Mouse (Mus musculus) midbrain, embryonic 11.5 days (tissue): Measurements from ENCODE around the gene Hip1r. TPM values are rescaled to one million over a fixed set of nuclear protein-coding genes. Genes with fewer than 3 reads are reported as not detected.

Experiments
- ATAC-seq: fragments of 200-750 bp; cut with Nextera tagmentation; 2 replicates; pipeline ENCODE4 v1.8.0; 2017; ENCODE audit warnings: moderate TSS enrichment, moderate library complexity; ENCODE audit not compliant: low FRiP score
- DNase-seq: peaks from one replicate; pipeline ENCODE4 v3.0.0; 2015; ENCODE audit warnings: low spot score; ENCODE audit errors: missing footprints
- H3K27ac ChIP-seq: fragments of 300-500 bp; sonication (generic); 2 replicates; pipeline ENCODE4 v1.5.1; 2014; ENCODE audit warnings: low read depth, low read length
- H3K27me3 ChIP-seq: fragments of 300-500 bp; sonication (generic); 2 replicates; pipeline ENCODE4 v1.6.1; 2014; ENCODE audit warnings: mild to moderate bottlenecking, low read length, moderate library complexity, mixed read lengths; ENCODE audit not compliant: control insufficient read depth, insufficient read depth
- H3K36me3 ChIP-seq: fragments of 300-500 bp; sonication (generic); 2 replicates; pipeline ENCODE4 v1.6.1; 2014; ENCODE audit warnings: mild to moderate bottlenecking, low read length, moderate library complexity, mixed read lengths; ENCODE audit not compliant: control insufficient read depth, insufficient read depth
- H3K4me1 ChIP-seq: fragments of 300-500 bp; sonication (generic); 2 replicates; pipeline ENCODE4 v1.6.1; 2014; ENCODE audit warnings: low read length; ENCODE audit not compliant: control insufficient read depth, insufficient read depth
- H3K4me2 ChIP-seq: fragments of 300-500 bp; sonication (generic); 2 replicates; pipeline ENCODE4 v1.6.1; 2014; ENCODE audit warnings: mild to moderate bottlenecking, moderate library complexity
- H3K4me3 ChIP-seq: fragments of 300-500 bp; sonication (generic); 2 replicates; pipeline ENCODE4 v1.5.1; 2014; ENCODE audit warnings: low read depth, low read length
- H3K9ac ChIP-seq: fragments of 300-500 bp; sonication (generic); 2 replicates; pipeline ENCODE4 v1.6.1; 2014; ENCODE audit warnings: low read length
- H3K9me3 ChIP-seq: fragments of 300-500 bp; sonication (generic); 2 replicates; pipeline ENCODE4 v1.6.1; 2016; ENCODE audit warnings: low read length; ENCODE audit not compliant: control insufficient read depth
- WGBS: fragments of 180-500 bp; shearing (Covaris S2); extraction: QIAGEN DNeasy Blood & Tissue Kit; methylation state at CpG from one replicate; pipeline ENCODE4 v1.1.7; 2014; 5-methylcytosine and 5-hydroxymethylcytosine counted together
- polyA plus RNA-seq: library from polyadenylated mRNA; unstranded; fragments of >200 nt; fragmentation: Nextera tagmentation; extraction: Ambion mirVana; gene quantifications from 2 replicates; pipeline ENCODE4 v1.2.1, GENCODE M21; 2014

The Hip1r gene
- polyA plus RNA-seq, 1 experiment from 2014 or later, result 5.2 TPM

- Histone ChIP-seq H3K4me2 (peak overlapping the region; percentile 83), H3K27me3 (no peaks in the 10 kb centered on the region), H3K27ac (peak overlapping the region; percentile 74), H3K4me1 (peaks cover 41% of the 10 kb centered on the region), H3K4me3 (peak overlapping the region; percentile 89), H3K36me3 (peaks cover 3% of the 10 kb centered on the region; the same call in 1 of the 2 replicates), H3K9me3 (no peaks in the 10 kb centered on the region), H3K9ac (peak overlapping the region; percentile 96)
- ATAC-seq (peak; percentile 45), DNase-seq (peak; percentile 96)
- WGBS, result 2% methylated on average over 25 of the region's 26 CpGs
These were observed 57.9 kb downstream of the Hip1r start for GRCm38 (mm10) chr5:124031068-124031955.

- Histone ChIP-seq H3K9ac (peak within 1 kb of the TSS; percentile 96), H3K4me3 (peak within 1 kb of the TSS; percentile 89), H3K27ac (peak within 1 kb of the TSS; percentile 74), H3K27me3 (no peaks in the 10 kb centered on the region), H3K4me1 (peaks cover 41% of the 10 kb centered on the region), H3K36me3 (peaks cover 3% of the 10 kb centered on the region; the same call in 1 of the 2 replicates), H3K4me2 (peak within 1 kb of the TSS; percentile 83), H3K9me3 (no peaks in the 10 kb centered on the region)
- DNase-seq, result peak; percentile 100
- WGBS, result under 1% methylated on average over 52 of the region's 52 CpGs
- peak; percentile 71 for ATAC-seq
These were observed 58.6 kb downstream of the Hip1r start, which contains the start of gene Vps37b for GRCm38 (mm10) chr5:124032001-124032508. TSS of gene Vps37b (minus strand) at chr5:124032270.

GRCm38 (mm10) chr5:124034471-124034870 is 61.0 kb downstream of the Hip1r start:
- H3K27me3 ChIP-seq, result no peaks in the 10 kb centered on the region
- H3K27ac ChIP-seq, result no peak overlapping the region
- no peaks in the 10 kb centered on the region for H3K36me3 ChIP-seq
- no peak overlapping the region for H3K9ac ChIP-seq
- H3K4me3 ChIP-seq, result no peak overlapping the region
- H3K4me2 ChIP-seq, result no peak overlapping the region
- H3K4me1 ChIP-seq, result peaks cover 22% of the 10 kb centered on the region
- DNase-seq, result no peak
- no peaks in the 10 kb centered on the region for H3K9me3 ChIP-seq
- no peak for ATAC-seq
- WGBS, result 79% methylated on average over 11 of the region's 11 CpGs

GRCm38 (mm10) chr5:124035406-124035805 is 62.0 kb downstream of the Hip1r start:
- Histone ChIP-seq H3K27me3 (no peaks in the 10 kb centered on the region), H3K9ac (no peak overlapping the region), H3K4me1 (peaks cover 13% of the 10 kb centered on the region), H3K4me2 (no peak overlapping the region), H3K9me3 (no peaks in the 10 kb centered on the region), H3K36me3 (no peaks in the 10 kb centered on the region), H3K27ac (no peak overlapping the region), H3K4me3 (no peak overlapping the region)
- no peak for DNase-seq
- no peak for ATAC-seq
- WGBS, result 92% methylated on average over 9 of the region's 9 CpGs

- Histone ChIP-seq H3K4me3 (no peak overlapping the region), H3K27me3 (no peaks in the 10 kb centered on the region), H3K4me2 (no peak overlapping the region), H3K9me3 (no peaks in the 10 kb centered on the region), H3K4me1 (peaks cover 10% of the 10 kb centered on the region; the same call in 1 of the 2 replicates), H3K9ac (no peak overlapping the region), H3K27ac (no peak overlapping the region), H3K36me3 (no peaks in the 10 kb centered on the region)
- WGBS, result 80% methylated on average over 8 of the region's 8 CpGs
- ATAC-seq, result no peak
- no peak for DNase-seq
These were observed 62.4 kb downstream of the Hip1r start for GRCm38 (mm10) chr5:124035806-124036205.

GRCm38 (mm10) chr5:124036341-124036740 is 62.9 kb downstream of the Hip1r start:
- WGBS, result 36% methylated on average over 6 of the region's 6 CpGs
- no peak for ATAC-seq

DNA sequence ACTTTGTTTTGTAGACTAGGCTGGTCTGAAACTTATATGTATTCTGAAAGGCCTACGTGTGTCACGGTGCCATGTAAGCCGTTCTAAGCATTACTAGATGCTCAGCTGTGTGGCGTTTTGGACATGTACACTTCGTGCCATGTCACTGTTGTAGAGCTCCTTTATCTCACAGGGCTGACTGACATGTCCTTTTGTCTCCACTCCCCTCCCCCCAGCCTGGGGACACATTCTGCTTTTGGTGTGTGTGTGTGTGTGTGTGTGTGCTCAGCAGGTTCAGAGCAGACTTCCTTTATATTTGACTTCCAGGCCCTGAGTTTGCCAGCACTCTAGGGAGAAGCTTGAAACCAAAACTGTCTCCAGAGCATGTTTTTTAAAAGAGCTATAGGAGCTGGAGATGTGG is 63.4 kb downstream of the Hip1r start:
- Histone ChIP-seq H3K9ac (no peak overlapping the region), H3K27me3 (no peaks in the 10 kb centered on the region), H3K9me3 (no peaks in the 10 kb centered on the region), H3K4me2 (no peak overlapping the region), H3K4me3 (no peak overlapping the region), H3K27ac (peak overlapping the region; percentile 37), H3K36me3 (no peaks in the 10 kb centered on the region), H3K4me1 (peaks cover 10% of the 10 kb centered on the region; the same call in 1 of the 2 replicates)
- 36% methylated on average over 5 of the region's 5 CpGs for WGBS
- DNase-seq (peak; percentile 92), ATAC-seq (peak; percentile 78)

More at GRCm38 (mm10) chr5:124036341-124036740, 62.9 kb downstream of the Hip1r start:
- no peaks in the 10 kb centered on the region for H3K27me3 ChIP-seq
- no peak overlapping the region for H3K27ac ChIP-seq
- H3K4me3 ChIP-seq, result no peak overlapping the region
- H3K4me2 ChIP-seq, result no peak overlapping the region
- no peaks in the 10 kb centered on the region for H3K36me3 ChIP-seq
- H3K9ac ChIP-seq, result no peak overlapping the region
- no peak for DNase-seq
- H3K4me1 ChIP-seq, result peaks cover 10% of the 10 kb centered on the region; the same call in 1 of the 2 replicates
- H3K9me3 ChIP-seq, result no peaks in the 10 kb centered on the region

GRCm38 (mm10) chr5:124039602-124040001 is 66.2 kb downstream of the Hip1r start:
- Histone ChIP-seq H3K27me3 (no peaks in the 10 kb centered on the region), H3K4me3 (no peak overlapping the region), H3K4me1 (peaks cover 18% of the 10 kb centered on the region), H3K9me3 (no peaks in the 10 kb centered on the region), H3K27ac (no peak overlapping the region), H3K36me3 (no peaks in the 10 kb centered on the region), H3K4me2 (no peak overlapping the region), H3K9ac (no peak overlapping the region)
- no peak for ATAC-seq
- no peak for DNase-seq
- 94% methylated on average over 6 of the region's 6 CpGs for WGBS

DNA sequence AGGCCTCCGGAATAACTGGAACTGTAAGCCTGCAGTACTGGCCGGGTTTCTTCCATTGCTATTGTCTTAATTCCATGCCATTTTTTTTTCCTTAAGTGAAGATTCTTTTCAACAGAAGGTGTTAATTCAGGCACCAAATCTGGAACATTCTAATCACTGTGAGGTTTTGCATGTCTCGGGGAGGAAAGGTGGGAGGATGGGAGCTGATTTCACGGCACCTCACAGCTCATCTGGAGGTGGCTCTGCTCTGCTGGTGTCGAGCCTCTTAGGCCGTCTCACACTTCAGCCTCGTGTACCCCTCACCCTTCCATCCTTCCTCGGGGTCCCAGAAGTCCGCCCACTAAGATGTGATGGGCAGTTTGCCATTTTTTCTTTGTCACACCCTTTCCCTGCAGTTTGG is 67.7 kb downstream of the Hip1r start:
- no peaks in the 10 kb centered on the region for H3K36me3 ChIP-seq
- no peak overlapping the region for H3K9ac ChIP-seq
- no peak overlapping the region for H3K4me2 ChIP-seq
- WGBS, result 76% methylated on average over 9 of the region's 9 CpGs
- H3K4me1 ChIP-seq, result peaks cover 26% of the 10 kb centered on the region
- no peaks in the 10 kb centered on the region for H3K27me3 ChIP-seq
- no peak overlapping the region for H3K4me3 ChIP-seq
- DNase-seq (no peak), ATAC-seq (no peak)
- no peak overlapping the region for H3K27ac ChIP-seq
- no peaks in the 10 kb centered on the region for H3K9me3 ChIP-seq
